Mouse (Mus musculus) liver, embryonic 13.5 days (tissue): ENCODE measurements around the gene 9930104L06Rik. TPM values are rescaled to one million over a fixed set of nuclear protein-coding genes. Genes with fewer than 3 reads are reported as not detected.
"Not testable (repeated sequence)": the region's sequence is repeated elsewhere in the genome, so short reads cannot be mapped to it uniquely, and the experiment has no call there.

Source experiments
- ATAC-seq: fragments of 200-750 bp; cut with Nextera tagmentation; 2 replicates; pipeline ENCODE4 v1.8.0; 2017; ENCODE audit warnings: low read depth, mild to moderate bottlenecking, moderate number of reproducible peaks, moderate library complexity
- DNase-seq: peaks from one replicate; pipeline ENCODE4 v3.0.0; 2022
- H3K27ac ChIP-seq: fragments of 300-500 bp; sonication (generic); 2 replicates; pipeline ENCODE4 v1.5.1; 2015; ENCODE audit warnings: moderate library complexity, mild to moderate bottlenecking, inconsistent platforms
- H3K27me3 ChIP-seq: fragments of 300-500 bp; sonication (generic); 2 replicates; pipeline ENCODE4 v1.6.1; 2015; ENCODE audit warnings: mild to moderate bottlenecking, inconsistent platforms
- H3K36me3 ChIP-seq: fragments of 300-500 bp; sonication (generic); 2 replicates; pipeline ENCODE4 v1.6.1; 2015; ENCODE audit warnings: mild to moderate bottlenecking, inconsistent platforms
- H3K4me1 ChIP-seq: fragments of 300-500 bp; sonication (generic); replicated peaks from 2 replicates; pipeline ENCODE4 v1.6.1; 2015; ENCODE audit warnings: inconsistent platforms
- H3K4me2 ChIP-seq: fragments of 300-500 bp; sonication (generic); 2 replicates; pipeline ENCODE4 v1.6.1; 2015; ENCODE audit warnings: inconsistent platforms, mild to moderate bottlenecking, moderate library complexity
- H3K4me3 ChIP-seq: fragments of 300-500 bp; sonication (generic); replicated peaks from 2 replicates; pipeline ENCODE4 v1.5.1; 2015; ENCODE audit warnings: mild to moderate bottlenecking, inconsistent platforms
- H3K9ac ChIP-seq: fragments of 300-500 bp; sonication (generic); 2 replicates; pipeline ENCODE4 v1.6.1; 2015; ENCODE audit warnings: mild to moderate bottlenecking, inconsistent platforms
- H3K9me3 ChIP-seq: fragments of 300-500 bp; sonication (generic); replicated peaks from 2 replicates; pipeline ENCODE4 v1.6.1; 2016; ENCODE audit warnings: inconsistent platforms
- WGBS: fragments of 180-500 bp; shearing (Covaris S2); methylation state at CpG from one replicate; pipeline ENCODE4 v1.1.7; 2015; ENCODE audit not compliant: insufficient replicate concordance; 5-methylcytosine and 5-hydroxymethylcytosine counted together
- polyA plus RNA-seq: library from polyadenylated mRNA; unstranded; fragments of >200 nt; fragmentation: Nextera tagmentation; extraction: Ambion mirVana; gene quantifications from 2 replicates; pipeline ENCODE4 v1.2.1, GENCODE M21; 2015

The 9930104L06Rik gene
- polyA plus RNA-seq, 1 experiment from 2014 or later = 6.6 TPM

- H3K9ac ChIP-seq = no peak overlapping the region
- no peaks in the 10 kb centered on the region for H3K27me3 ChIP-seq
- no peak overlapping the region for H3K27ac ChIP-seq
- no peak for ATAC-seq
- no peaks in the 10 kb centered on the region for H3K9me3 ChIP-seq
- H3K4me1 ChIP-seq = no peaks in the 10 kb centered on the region
- no peak overlapping the region for H3K4me3 ChIP-seq
- 86% methylated on average over 5 of the region's 5 CpGs for WGBS
- no peak overlapping the region for H3K4me2 ChIP-seq
- DNase-seq = no peak
- peaks cover 83% of the 10 kb centered on the region for H3K36me3 ChIP-seq
Measured at GRCm38 (mm10) chr4:124928102-124928501, 8.7 kb upstream of the 9930104L06Rik start.

GRCm38 (mm10) chr4:124939211-124939610 lies 2.4 kb downstream of the 9930104L06Rik start, which contains the start of gene Cdca8:
Gene Cdca8 (minus strand): TSS chr4:124939311.
- H3K4me2 ChIP-seq = peak within 1 kb of the TSS; percentile 87

GRCm38 (mm10) chr4:124943022-124943421 lies 6.2 kb downstream of the 9930104L06Rik start:
- H3K36me3 ChIP-seq = peaks cover 36% of the 10 kb centered on the region
- no peak overlapping the region for H3K4me3 ChIP-seq
- H3K27me3 ChIP-seq = no peaks in the 10 kb centered on the region
- no peak overlapping the region for H3K27ac ChIP-seq
- H3K4me2 ChIP-seq = no peak overlapping the region
- ATAC-seq (no peak), DNase-seq (peak; percentile 64)
- 14% methylated on average over 4 of the region's 4 CpGs for WGBS
- H3K4me1 ChIP-seq = peaks cover 6% of the 10 kb centered on the region
- no peaks in the 10 kb centered on the region for H3K9me3 ChIP-seq
- no peak overlapping the region for H3K9ac ChIP-seq

More at GRCm38 (mm10) chr4:124939211-124939610, 2.4 kb downstream of the 9930104L06Rik start, which contains the start of gene Cdca8:
- not testable (repeated sequence) for DNase-seq, H3K27me3 ChIP-seq, H3K9me3 ChIP-seq, H3K27ac ChIP-seq, ATAC-seq
- peak within 1 kb of the TSS; percentile 79; the same call in 1 of the 2 replicates for H3K9ac ChIP-seq
- peak within 1 kb of the TSS; percentile 95 for H3K4me3 ChIP-seq
- H3K4me1 ChIP-seq = peaks cover 24% of the 10 kb centered on the region
- H3K36me3 ChIP-seq = peaks cover 46% of the 10 kb centered on the region
- WGBS = 80% methylated on average over 4 of the region's 4 CpGs

- H3K4me2 ChIP-seq = no peak overlapping the region
- WGBS = 75% methylated on average over 5 of the region's 5 CpGs
Measured at GRCm38 (mm10) chr4:124943781-124944180, 6.9 kb downstream of the 9930104L06Rik start.

GRCm38 (mm10) chr4:124944961-124945360 lies 8.1 kb downstream of the 9930104L06Rik start:
- DNase-seq (no peak), ATAC-seq (no peak)
- H3K27me3 ChIP-seq = no peaks in the 10 kb centered on the region
- WGBS = 52% methylated on average over 2 of the region's 2 CpGs
- H3K9me3 ChIP-seq = no peaks in the 10 kb centered on the region
- H3K4me1 ChIP-seq = no peaks in the 10 kb centered on the region
- H3K36me3 ChIP-seq = peaks cover 22% of the 10 kb centered on the region
- no peak overlapping the region for H3K4me3 ChIP-seq
- no peak overlapping the region for H3K27ac ChIP-seq
- H3K4me2 ChIP-seq = no peak overlapping the region
- H3K9ac ChIP-seq = no peak overlapping the region

More at GRCm38 (mm10) chr4:124943781-124944180, 6.9 kb downstream of the 9930104L06Rik start:
- Histone ChIP-seq H3K4me3 (no peak overlapping the region), H3K27ac (no peak overlapping the region), H3K36me3 (peaks cover 31% of the 10 kb centered on the region), H3K9me3 (no peaks in the 10 kb centered on the region), H3K9ac (no peak overlapping the region), H3K27me3 (no peaks in the 10 kb centered on the region), H3K4me1 (no peaks in the 10 kb centered on the region)
- no peak for DNase-seq
- ATAC-seq = no peak

- Histone ChIP-seq H3K4me2 (no peak overlapping the region), H3K4me3 (no peak overlapping the region), H3K4me1 (no peaks in the 10 kb centered on the region), H3K27ac (no peak overlapping the region), H3K27me3 (0 out of 2 replicates have a peak, but pooled peaks cover 3% of the 10 kb centered on the region), H3K9me3 (no peaks in the 10 kb centered on the region), H3K9ac (no peak overlapping the region), H3K36me3 (no peaks in the 10 kb centered on the region)
- ATAC-seq (no peak), DNase-seq (no peak)
- 52% methylated on average over 3 of the region's 3 CpGs for WGBS
Measured at GRCm38 (mm10) chr4:124949488-124949887, 12.6 kb downstream of the 9930104L06Rik start.

- no peak overlapping the region for H3K9ac ChIP-seq
- H3K36me3 ChIP-seq = no peaks in the 10 kb centered on the region
- H3K4me3 ChIP-seq = no peak overlapping the region
- H3K27ac ChIP-seq = no peak overlapping the region
- H3K27me3 ChIP-seq = 0 out of 2 replicates have a peak, but pooled peaks cover 3% of the 10 kb centered on the region
- H3K4me1 ChIP-seq = no peaks in the 10 kb centered on the region
- DNase-seq (no peak), ATAC-seq (no peak)
- H3K9me3 ChIP-seq = no peaks in the 10 kb centered on the region
- H3K4me2 ChIP-seq = no peak overlapping the region
- WGBS = 74% methylated on average over 21 of the region's 21 CpGs
Measured at GRCm38 (mm10) chr4:124950181-124951035, 13.6 kb downstream of the 9930104L06Rik start.

GRCm38 (mm10) chr4:124951036-124951433 lies 14.2 kb downstream of the 9930104L06Rik start:
- H3K4me1 ChIP-seq = no peaks in the 10 kb centered on the region
- H3K36me3 ChIP-seq = no peaks in the 10 kb centered on the region
- no peak overlapping the region for H3K27ac ChIP-seq
- H3K27me3 ChIP-seq = 0 out of 2 replicates have a peak, but pooled peaks cover 3% of the 10 kb centered on the region
- no peaks in the 10 kb centered on the region for H3K9me3 ChIP-seq
- DNase-seq = no peak
- no peak overlapping the region for H3K4me3 ChIP-seq
- ATAC-seq = no peak
- H3K9ac ChIP-seq = no peak overlapping the region
- H3K4me2 ChIP-seq = no peak overlapping the region
- WGBS = 28% methylated on average over 10 of the region's 10 CpGs

GRCm38 (mm10) chr4:124953546-124953945 lies 16.7 kb downstream of the 9930104L06Rik start:
- no peaks in the 10 kb centered on the region for H3K4me1 ChIP-seq
- 0 out of 2 replicates have a peak, but pooled peaks cover 3% of the 10 kb centered on the region for H3K27me3 ChIP-seq
- H3K9me3 ChIP-seq = no peaks in the 10 kb centered on the region
- no peak for DNase-seq
- no peak overlapping the region for H3K27ac ChIP-seq
- 36% methylated on average over 4 of the region's 4 CpGs for WGBS
- no peak overlapping the region for H3K4me2 ChIP-seq
- H3K4me3 ChIP-seq = no peak overlapping the region
- no peak for ATAC-seq
- H3K9ac ChIP-seq = no peak overlapping the region
- H3K36me3 ChIP-seq = no peaks in the 10 kb centered on the region

- Histone ChIP-seq H3K27ac (no peak overlapping the region), H3K9ac (no peak overlapping the region), H3K9me3 (no peaks in the 10 kb centered on the region), H3K4me2 (no peak overlapping the region), H3K36me3 (no peaks in the 10 kb centered on the region), H3K4me1 (no peaks in the 10 kb centered on the region), H3K27me3 (0 out of 2 replicates have a peak, but pooled peaks cover 3% of the 10 kb centered on the region), H3K4me3 (no peak overlapping the region)
- 54% methylated on average over 2 of the region's 2 CpGs for WGBS
- DNase-seq (no peak), ATAC-seq (no peak)
Measured at GRCm38 (mm10) chr4:124957284-124957683, 20.4 kb downstream of the 9930104L06Rik start.

- no peak overlapping the region for H3K4me2 ChIP-seq
- ATAC-seq (no peak), DNase-seq (no peak)
- WGBS = 53% methylated on average over 11 of the region's 11 CpGs
- no peaks in the 10 kb centered on the region for H3K36me3 ChIP-seq
- H3K27me3 ChIP-seq = no peaks in the 10 kb centered on the region
- H3K4me1 ChIP-seq = no peaks in the 10 kb centered on the region
- no peaks in the 10 kb centered on the region for H3K9me3 ChIP-seq
- H3K4me3 ChIP-seq = no peak overlapping the region
- no peak overlapping the region for H3K9ac ChIP-seq
- H3K27ac ChIP-seq = no peak overlapping the region
Measured at GRCm38 (mm10) chr4:124959062-124959461, 22.2 kb downstream of the 9930104L06Rik start.
